Mouse (Mus musculus): ENCODE measurements around the gene Ears2.

Gene Ears2

GRCm38 (mm10) chr7:122044106-122044505, 23.0 kb downstream of the Ears2 start:
- DNase-seq, result no peak

GRCm38 (mm10) chr7:122034348-122034747, 32.7 kb downstream of the Ears2 start:
- peak; percentile 56 for DNase-seq

GRCm38 (mm10) chr7:122033371-122033770, 33.7 kb downstream of the Ears2 start:
- no peak for DNase-seq

- DNase-seq, result peak; percentile 21
These were observed 44.9 kb downstream of the Ears2 start for GRCm38 (mm10) chr7:122022131-122022530.

- peak; percentile 94 for DNase-seq
These were observed 46.3 kb downstream of the Ears2 start, which contains the start of gene Gga2 for GRCm38 (mm10) chr7:122020667-122021354. Gene Gga2, minus strand, starts transcription at chr7:122021222.

DNA sequence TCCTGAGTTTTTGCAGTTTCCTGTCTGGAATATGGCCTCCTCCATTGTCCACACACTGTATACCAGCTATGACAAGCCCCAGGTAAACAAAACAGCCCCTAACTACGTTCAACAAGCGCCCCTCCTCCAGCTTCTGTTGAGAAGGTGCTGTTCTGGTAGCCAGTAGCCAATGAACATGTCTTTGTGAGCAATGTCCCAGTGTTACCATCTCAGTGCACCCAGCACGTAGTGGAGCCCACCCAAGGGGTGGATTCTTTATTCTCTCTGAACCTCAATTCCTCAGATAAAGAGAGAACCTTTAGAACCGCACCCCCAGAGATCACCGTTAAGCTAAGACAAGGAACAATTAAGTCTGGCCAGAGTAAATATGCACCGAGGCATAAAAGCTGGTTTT, 46.8 kb downstream of the Ears2 start:
- peak; percentile 21 for DNase-seq

DNA sequence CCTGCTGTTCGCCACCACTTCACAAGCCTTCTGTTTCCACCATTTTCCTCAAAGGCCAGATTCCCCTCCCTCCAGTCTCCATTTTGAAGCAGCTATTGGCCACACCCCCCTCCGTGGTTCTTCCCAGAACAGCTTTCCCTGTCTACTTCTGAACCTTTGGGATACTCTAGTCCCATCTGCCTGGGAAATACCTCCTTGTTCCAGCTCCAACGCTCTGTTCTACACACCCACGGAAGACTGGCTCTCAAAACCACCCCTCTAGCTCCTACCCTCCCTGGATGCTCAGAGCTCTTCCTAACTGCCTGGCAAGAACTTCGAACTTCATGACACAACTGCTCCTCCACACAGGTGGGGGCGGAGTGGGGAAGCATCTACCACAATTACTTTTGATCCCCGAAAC, 48.1 kb downstream of the Ears2 start:
- DNase-seq, result no peak

DNA sequence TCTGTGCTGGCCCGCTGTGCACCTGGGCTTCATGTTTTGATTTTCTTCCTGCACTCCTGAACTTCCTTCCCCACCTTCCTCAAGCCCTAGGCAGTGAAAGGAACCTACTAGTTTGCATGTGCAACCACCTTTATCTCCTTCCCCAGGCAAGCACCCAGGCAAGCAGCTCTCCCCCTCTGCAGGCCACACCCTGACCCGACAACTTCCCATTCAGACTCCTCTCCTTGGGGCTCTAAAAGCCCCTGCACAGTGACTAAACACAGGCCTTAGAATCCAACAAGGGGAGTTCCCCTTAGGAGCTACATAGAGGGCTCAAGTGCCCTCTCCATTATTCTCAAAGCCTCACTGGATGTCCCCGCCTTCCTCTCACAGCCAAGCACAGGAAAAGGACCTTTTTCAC, 48.8 kb downstream of the Ears2 start:
- DNase-seq, result no peak

GRCm38 (mm10) chr7:122015734-122016133, 51.3 kb downstream of the Ears2 start:
- DNase-seq, result peak; percentile 39

- peak; percentile 56 for DNase-seq
These were observed 52.0 kb downstream of the Ears2 start for GRCm38 (mm10) chr7:122015105-122015504.

- DNase-seq, result no peak
These were observed 54.1 kb downstream of the Ears2 start for GRCm38 (mm10) chr7:122012949-122013348.

GRCm38 (mm10) chr7:122012370-122012769, 54.7 kb downstream of the Ears2 start:
- no peak for DNase-seq

- no peak for DNase-seq
These were observed 66.7 kb downstream of the Ears2 start for GRCm38 (mm10) chr7:122000396-122000795.

- no peak for DNase-seq
These were observed 71.1 kb downstream of the Ears2 start for GRCm38 (mm10) chr7:121995961-121996360.
